Comparison of ENCODE assay signal across 23 mouse cellular contexts in genomic region chr8:45597631-45598420, GRCm38 (mm10).
A peak's percentile ranks its signal among the peaks of the same experiment; 100 is the strongest.
DNase-seq lines count a peak whose midpoint lies in the region; ATAC-seq and TF ChIP-seq lines count a peak whose summit lies in the region.
"Had no signal": no experiment of that assay in that cellular context is flagged by ENCODE, and none has a peak within 500 bp of the region (broad histone marks: within the 10 kb centered on the region; RNA-seq: fewer than 3 reads in every experiment).

No protein-coding gene starts in this region.

- H3K4me2 ChIP-seq in heart, postnatal 0 days (ENCODE audit: low read depth, low read length): no peak overlapping the region
- H3K4me2 ChIP-seq: hindbrain, embryonic 12.5 days; limb, embryonic 13.5 days; liver, embryonic 13.5 days; lung, embryonic 14.5 days; midbrain, embryonic 12.5 days; neural tube, embryonic 13.5 days had no signal

- H3K27me3 ChIP-seq in heart, embryonic 10.5 days (ENCODE audit: insufficient read depth, poor library complexity, severe bottlenecking): no peaks in the 10 kb centered on the region
- no peaks in the 10 kb centered on the region for H3K27me3 ChIP-seq in heart, postnatal 0 days (ENCODE audit: control insufficient read depth, insufficient read depth, low read length)
- H3K27me3 ChIP-seq: hindbrain, embryonic 12.5 days; limb, embryonic 13.5 days; liver, embryonic 13.5 days; midbrain, embryonic 12.5 days; neural tube, embryonic 13.5 days had no signal

- H3K36me3 ChIP-seq in heart, embryonic 10.5 days: no peaks in the 10 kb centered on the region
- H3K36me3 ChIP-seq in heart, postnatal 0 days (replicated peaks; ENCODE audit: control insufficient read depth, insufficient read depth, low read length): no peaks in the 10 kb centered on the region
- H3K36me3 ChIP-seq: hindbrain, embryonic 12.5 days; limb, embryonic 13.5 days; liver, embryonic 13.5 days; midbrain, embryonic 12.5 days; neural tube, embryonic 13.5 days had no signal

- H3K4me3 ChIP-seq in heart, embryonic 10.5 days: no peak overlapping the region
- no peak overlapping the region for H3K4me3 ChIP-seq in heart, postnatal 0 days (ENCODE audit: low read depth, low read length)
- H3K4me3 ChIP-seq: hindbrain, embryonic 12.5 days; limb, embryonic 13.5 days; liver, embryonic 13.5 days; midbrain, embryonic 12.5 days; neural tube, embryonic 13.5 days had no signal

- H3K9ac ChIP-seq in heart, postnatal 0 days (replicated peaks; ENCODE audit: low read depth, low read length): no peak overlapping the region
- H3K9ac ChIP-seq: forebrain, postnatal 0 days; hindbrain, embryonic 12.5 days; limb, embryonic 13.5 days; liver, embryonic 13.5 days; lung, embryonic 14.5 days; midbrain, embryonic 12.5 days; neural tube, embryonic 13.5 days had no signal

- ATAC-seq in heart, postnatal 0 days (ENCODE audit: insufficient read depth, low read depth): peak; percentile 92
- ATAC-seq: forebrain, postnatal 0 days; inflammation-experienced regulatory T-cells, adult 6 months had no signal

- TF ChIP-seq CTCF in heart, postnatal 0 days (IDR thresholded peaks at IDR 0.05; ENCODE audit: low read depth): no peak

- peak; percentile 70; the same call in 1 of the 2 replicates for TF ChIP-seq EP300 in heart, postnatal 0 days (IDR thresholded peaks at IDR 0.05; ENCODE audit: low read depth)

- no peaks in the 10 kb centered on the region for H3K9me3 ChIP-seq in heart, embryonic 10.5 days
- no peaks in the 10 kb centered on the region for H3K9me3 ChIP-seq in heart, postnatal 0 days (replicated peaks; ENCODE audit: control insufficient read depth, low read length)
- H3K9me3 ChIP-seq: hindbrain, embryonic 12.5 days; limb, embryonic 13.5 days; liver, embryonic 13.5 days; midbrain, embryonic 12.5 days; neural tube, embryonic 13.5 days had no signal

- WGBS in heart, embryonic 10.5 days: 59% methylated on average over 7 of the region's 7 CpGs
- 43% methylated on average over 7 of the region's 7 CpGs for WGBS in heart, postnatal 0 days

- peak overlapping the region; percentile 83 for H3K27ac ChIP-seq in heart, embryonic 10.5 days
- H3K27ac ChIP-seq in heart, postnatal 0 days (ENCODE audit: low read depth): peak overlapping the region; percentile 94
- H3K27ac ChIP-seq: hindbrain, embryonic 12.5 days; limb, embryonic 13.5 days; liver, embryonic 13.5 days; midbrain, embryonic 12.5 days; neural tube, embryonic 13.5 days had no signal

- peaks cover 8% of the 10 kb centered on the region; the same call in 1 of the 2 replicates for H3K4me1 ChIP-seq in heart, embryonic 10.5 days
- H3K4me1 ChIP-seq in heart, postnatal 0 days (ENCODE audit: control insufficient read depth, insufficient read depth): peaks cover 24% of the 10 kb centered on the region
- H3K4me1 ChIP-seq: hindbrain, embryonic 12.5 days; limb, embryonic 13.5 days; liver, embryonic 13.5 days; midbrain, embryonic 12.5 days had no signal

- DNase-seq in adrenal gland, adult 2 months: peak; percentile 45
- DNase-seq in adrenal gland, postnatal 4 days (ENCODE audit: low spot score in 2 of 2): no peak
- peak; percentile 62 for DNase-seq in 3134 (ENCODE audit: extremely low read depth, insufficient read length, low spot score)
- DNase-seq in heart, embryonic 10.5 days (ENCODE audit: low spot score): peak; percentile 82
- peak; percentile 73 for DNase-seq in heart, postnatal 0 days (ENCODE audit: low spot score)
- DNase-seq in kidney, adult 9 months: no peak
- DNase-seq in testis, postnatal 10 days (ENCODE audit: low spot score): no peak
- DNase-seq: adrenal gland, postnatal 10 days; cerebellum, adult 11-12 months; cerebellum, postnatal 14 days; embryo, embryonic 11 days; forebrain, postnatal 0 days; kidney, adult 8-10 months; kidney, postnatal 4 days; liver, embryonic 13.5 days; lung, embryonic 14.5 days; right cerebral cortex, adult 18-20 months; thymus, postnatal 25 days had no signal

Comparison
In these comparisons a context has a peak if more than half of its experiments do, and no peak if none do; other contexts are left out.
1. DNase-seq: peak in adrenal gland, adult 2 months (single experiment), 3134 (single experiment), heart, embryonic 10.5 days (single experiment) and heart, postnatal 0 days (single experiment); none in adrenal gland, postnatal 4 days (0 of 2), kidney, adult 9 months (single experiment) and testis, postnatal 10 days (single experiment).